Mouse (Mus musculus): ENCODE results near the gene Safb2.

DNA sequence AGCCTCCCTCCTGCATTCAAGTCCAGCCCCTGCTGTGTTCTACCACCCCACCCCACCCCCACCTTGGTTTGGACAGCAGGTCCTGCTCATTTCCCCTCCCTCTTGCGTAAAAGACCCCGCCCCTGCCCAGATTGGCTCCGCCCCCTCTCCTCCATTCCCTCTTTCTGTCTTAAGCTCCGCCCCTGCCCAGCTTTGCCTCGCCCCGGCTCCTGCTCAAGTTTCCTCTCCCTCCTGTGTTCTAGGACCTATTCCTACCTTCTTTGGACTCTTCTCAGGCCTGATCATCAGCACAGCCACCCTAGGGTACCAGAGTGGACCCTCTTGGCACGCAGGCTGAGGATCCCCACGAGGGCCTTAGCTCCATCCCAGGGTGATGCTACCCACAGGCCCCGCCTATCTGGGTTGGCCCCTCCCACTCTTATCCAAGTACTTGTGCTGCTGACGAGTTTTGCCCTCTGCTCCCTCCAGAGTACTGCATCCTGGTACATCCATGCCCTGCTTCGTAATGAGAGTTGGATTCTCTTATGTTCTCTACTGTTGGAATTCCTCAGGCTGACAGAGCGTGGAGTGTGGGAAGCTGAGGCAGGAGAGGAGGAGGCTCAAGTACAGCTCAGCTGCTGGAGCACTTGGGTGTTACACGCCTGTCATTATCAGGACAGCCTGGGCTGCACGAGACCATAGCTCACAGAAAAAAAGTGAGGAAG lies 27.6 kb upstream of the Safb2 start:
- TF ChIP-seq GATA1 (IDR thresholded peaks at IDR 0.05; ENCODE audit: borderline replicate concordance, low read length) = no peak
- TF ChIP-seq FLI1 (IDR thresholded peaks at IDR 0.05; ENCODE audit: low read length) = no peak

All from megakaryocyte, embryonic 14.5 days (primary cell).